Mouse (Mus musculus) activated CD4-positive, CD25-positive, alpha-beta regulatory T cell, adult 4 months (primary cell): ENCODE results near the gene Ang2. TPM values are rescaled to one million over a fixed set of nuclear protein-coding genes. Genes with fewer than 3 reads are reported as not detected.
"Not testable (repeated sequence)": the region's sequence is repeated elsewhere in the genome, so short reads cannot be mapped to it uniquely, and the experiment has no call there.

Experiments used
- ATAC-seq: one replicate; pipeline ENCODE4 v1.8.0; 2017
- polyA plus RNA-seq, 2 experiments: library from polyadenylated mRNA; unstranded; fragments of 100-300 nt; shearing (Covaris generic); gene quantifications; one replicate each; pipeline ENCODE4 v1.2.1; 2017

Ang2 gene
- polyA plus RNA-seq = not detected

GRCm38 (mm10) chr14:51199098-51200023 lies at the start of gene Ang2:
TSS of gene Ang2 (minus strand) at chr14:51199148.
- no peak for ATAC-seq

DNA sequence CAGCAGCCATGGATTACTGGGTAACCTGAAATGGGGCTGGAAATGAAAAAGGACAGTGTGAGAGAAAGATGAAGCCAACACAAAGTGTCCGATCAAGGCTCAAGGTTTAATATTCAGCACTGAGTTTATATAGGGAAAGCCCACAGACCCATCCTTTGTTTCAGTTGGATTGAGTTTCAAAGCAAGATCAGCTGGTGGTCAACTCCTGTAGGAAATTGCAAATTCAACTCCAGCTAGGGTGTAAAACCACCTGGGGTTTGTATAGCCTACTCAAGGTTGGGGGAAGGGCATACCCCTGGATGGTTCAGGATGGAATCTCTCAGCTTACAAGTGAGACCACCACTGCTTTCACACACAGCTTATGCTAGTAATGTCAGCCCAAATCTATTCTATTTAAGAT lies 48.8 kb upstream of the Ang2 start:
- ATAC-seq = no peak

GRCm38 (mm10) chr14:51240899-51241298 lies 42.0 kb upstream of the Ang2 start:
- ATAC-seq = no peak

DNA sequence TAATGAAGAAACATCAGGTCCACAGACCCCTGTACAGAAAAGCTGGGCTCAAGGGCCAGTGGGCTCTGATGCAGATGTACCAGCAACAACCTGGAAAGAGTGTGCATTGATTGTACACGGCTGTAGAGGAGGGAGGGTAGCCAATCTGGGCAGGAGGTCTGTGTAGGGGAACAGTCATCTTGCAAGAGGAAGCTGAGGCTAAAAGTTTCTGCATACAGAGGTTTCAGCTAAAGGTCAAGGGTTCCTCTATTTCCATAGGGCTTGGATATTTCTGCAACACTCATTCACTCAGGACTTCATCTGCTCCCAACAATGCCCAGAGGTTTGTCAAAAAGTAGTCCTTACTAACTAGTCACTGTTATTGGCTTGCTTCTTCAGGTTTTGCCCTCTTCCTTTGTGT lies 38.5 kb upstream of the Ang2 start:
- ATAC-seq = not testable (repeated sequence)

DNA sequence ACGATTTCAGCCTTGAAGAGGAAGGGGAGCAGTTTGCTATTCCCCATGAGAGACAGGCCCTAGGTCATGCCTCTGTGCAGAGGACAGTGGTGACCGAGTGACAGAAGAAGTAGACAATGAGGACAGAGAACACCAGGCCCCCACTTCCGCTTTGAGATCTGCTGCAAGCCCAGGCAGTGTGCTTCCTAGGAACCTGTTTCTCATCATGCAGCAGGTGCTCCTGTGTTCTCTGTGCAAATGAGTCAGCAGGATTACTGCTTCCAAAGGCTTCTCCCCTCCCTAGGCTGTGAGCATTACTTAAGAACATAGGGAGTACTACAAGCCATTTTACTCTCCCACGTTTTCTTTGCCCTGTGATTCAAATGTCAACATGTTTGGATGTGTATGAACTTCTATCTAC lies 30.7 kb upstream of the Ang2 start:
- not testable (repeated sequence) for ATAC-seq

- ATAC-seq = not testable (repeated sequence)
These were observed 21.1 kb upstream of the Ang2 start for GRCm38 (mm10) chr14:51220075-51220474.

- ATAC-seq = no peak
These were observed 4.2 kb upstream of the Ang2 start, which contains the start of gene Ear14 for GRCm38 (mm10) chr14:51203115-51203514. TSS of gene Ear14 (plus strand) at chr14:51203391.

GRCm38 (mm10) chr14:51200466-51200865 lies 1.5 kb upstream of the Ang2 start:
- ATAC-seq = no peak

DNA sequence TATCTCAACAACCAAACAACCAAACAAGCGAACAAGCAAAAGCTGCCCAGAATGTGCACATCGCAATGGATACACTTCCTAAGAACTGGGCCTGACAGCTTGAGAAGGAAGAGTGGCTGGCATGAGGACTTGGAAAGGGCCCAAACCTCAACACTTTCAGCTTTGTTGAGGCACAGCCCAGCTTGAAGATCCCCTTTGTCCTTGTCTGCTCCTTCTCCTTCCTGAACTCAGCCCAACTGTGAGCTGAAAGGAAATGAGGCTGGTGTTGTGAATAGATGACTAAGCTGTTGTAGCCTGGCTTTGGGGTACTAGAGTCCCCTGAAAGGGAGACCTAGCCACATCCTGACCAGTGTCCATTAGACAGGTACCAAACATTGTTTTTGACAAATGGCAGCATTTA lies 1.1 kb upstream of the Ang2 start:
- no peak for ATAC-seq

GRCm38 (mm10) chr14:51195681-51196080 lies 3.3 kb downstream of the Ang2 start:
- no peak for ATAC-seq

DNA sequence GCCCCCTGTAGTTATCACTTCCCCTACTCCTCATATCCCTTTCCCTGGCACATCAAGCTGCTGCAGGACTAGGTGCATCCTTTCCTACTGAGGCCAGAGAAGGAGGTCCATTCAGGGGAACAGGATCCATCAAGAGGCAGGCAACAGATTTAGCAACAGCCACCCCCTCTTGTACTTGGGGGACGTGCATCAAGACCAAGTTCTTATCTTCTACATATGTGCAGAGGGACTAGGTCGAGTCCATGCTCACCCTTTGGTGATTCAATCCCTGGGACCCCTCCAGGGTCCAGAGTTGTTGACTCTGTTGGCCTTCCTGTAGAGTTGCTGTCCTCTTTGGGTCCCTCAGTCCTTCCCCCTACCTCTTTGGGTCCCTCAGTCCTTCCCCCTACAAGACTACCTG lies 17.9 kb downstream of the Ang2 start:
- not testable (repeated sequence) for ATAC-seq

DNA sequence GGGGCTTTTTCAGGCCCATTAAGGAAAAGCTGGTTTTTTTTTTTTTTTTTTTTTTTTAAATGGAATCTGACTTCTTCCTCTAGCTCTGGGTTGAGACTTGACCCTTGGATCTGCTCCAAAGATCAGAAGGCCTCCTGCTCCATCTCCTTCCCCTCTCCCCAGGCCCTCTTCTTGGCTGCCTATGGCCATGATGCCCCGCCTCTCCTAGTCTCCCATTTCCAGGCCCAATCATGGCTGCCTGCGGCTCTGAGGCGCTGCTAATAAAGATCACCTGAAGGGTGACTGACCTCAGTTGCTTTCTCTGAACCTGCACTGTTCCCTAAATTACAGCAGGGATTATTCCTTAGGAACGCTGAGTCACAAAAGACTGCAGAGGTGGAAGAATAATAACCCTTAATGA lies 25.1 kb downstream of the Ang2 start:
- ATAC-seq = no peak

DNA sequence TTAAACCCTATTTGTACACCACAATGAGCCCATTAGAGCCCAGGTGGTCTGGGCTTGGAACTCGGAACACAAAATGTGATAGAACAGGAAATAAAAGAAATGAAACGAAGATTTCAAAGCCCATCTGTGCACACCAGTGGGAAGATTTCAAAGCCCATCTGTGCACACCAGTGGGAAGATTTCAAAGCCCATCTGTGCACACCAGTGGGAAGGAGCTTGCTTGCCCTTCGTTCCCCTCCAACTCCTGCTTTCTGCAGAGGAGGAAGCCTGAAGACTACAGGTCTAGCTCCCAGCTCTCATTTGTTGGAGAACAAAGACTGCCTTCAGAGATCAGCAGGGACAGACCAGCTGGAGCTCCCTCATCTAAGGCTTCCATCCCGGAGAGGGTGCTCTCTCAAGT lies 26.0 kb downstream of the Ang2 start:
- not testable (repeated sequence) for ATAC-seq

DNA sequence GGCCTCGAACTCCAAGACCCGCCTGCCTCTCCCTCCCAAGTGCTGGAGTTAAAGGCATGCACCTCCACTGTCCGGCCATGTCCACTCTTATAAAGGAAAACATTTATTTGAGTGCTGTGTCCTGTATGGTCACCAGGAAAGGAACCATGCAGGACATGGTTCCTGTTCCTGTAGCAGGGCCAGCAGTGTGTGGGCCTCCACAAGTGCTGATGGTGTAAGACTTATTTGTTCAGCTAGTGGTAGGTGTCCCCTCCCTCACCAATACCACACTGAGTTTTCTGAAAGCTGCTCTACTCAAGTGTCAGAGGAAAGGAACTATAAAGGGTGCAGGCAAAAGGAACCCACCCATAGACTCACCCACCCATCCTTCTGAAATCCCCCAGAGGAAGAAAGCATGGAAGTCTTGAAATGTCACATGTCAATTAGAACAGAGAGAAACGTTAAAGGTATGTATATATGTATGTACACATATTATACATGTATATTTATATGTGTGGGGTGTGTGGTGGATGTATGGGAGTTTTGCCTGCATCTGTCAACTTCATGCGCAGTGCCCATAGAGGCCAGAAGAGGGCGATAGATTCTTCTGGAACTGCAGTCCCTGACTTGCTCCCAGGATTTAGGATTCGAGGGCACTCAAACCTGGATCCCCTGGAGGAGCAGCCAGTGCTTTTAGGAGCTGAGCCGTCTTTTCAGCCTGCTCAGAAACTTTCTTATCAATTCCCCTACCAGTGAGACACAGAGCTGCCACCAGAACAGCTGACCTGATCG lies 26.7 kb downstream of the Ang2 start:
- not testable (repeated sequence) for ATAC-seq

DNA sequence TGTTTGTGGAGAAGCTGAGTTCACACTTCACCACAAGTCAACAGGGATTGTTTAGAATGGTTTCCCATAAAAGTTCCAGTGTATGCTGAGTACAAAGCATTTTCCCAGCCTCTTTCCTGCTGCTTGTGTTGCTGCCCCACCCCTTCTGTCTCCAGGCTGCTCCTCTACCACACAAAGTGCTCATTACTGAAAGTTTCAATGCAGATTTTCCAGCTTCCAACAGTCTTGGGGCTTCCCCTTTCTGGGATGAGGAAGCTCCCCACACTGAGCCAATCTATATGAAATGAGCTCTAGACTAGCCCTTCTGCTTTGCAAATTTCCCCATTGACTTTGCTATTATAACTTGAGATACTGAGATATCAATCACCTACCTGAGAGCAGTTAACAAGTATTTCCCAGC lies 32.9 kb downstream of the Ang2 start:
- ATAC-seq = no peak

GRCm38 (mm10) chr14:51165435-51165834 lies 33.5 kb downstream of the Ang2 start:
- no peak for ATAC-seq

DNA sequence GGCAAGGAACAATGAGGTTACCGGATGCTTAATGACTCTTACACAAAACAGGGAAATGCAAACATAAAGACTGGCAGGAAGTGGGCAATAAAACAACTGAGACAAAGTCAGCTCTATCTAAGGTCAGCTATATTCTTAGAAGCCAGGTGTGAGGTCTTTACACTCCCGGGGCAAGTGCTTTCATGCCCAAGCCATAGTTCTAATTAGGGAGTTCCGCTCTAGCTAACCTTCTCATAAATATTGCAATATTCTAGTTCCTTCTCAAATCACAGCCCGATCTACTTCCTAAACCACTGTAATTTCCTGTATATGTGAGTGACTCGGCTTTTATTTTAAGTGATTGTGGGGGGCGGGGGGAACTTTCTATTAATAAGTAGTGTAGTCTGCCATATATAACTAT lies 35.6 kb downstream of the Ang2 start:
- not testable (repeated sequence) for ATAC-seq

DNA sequence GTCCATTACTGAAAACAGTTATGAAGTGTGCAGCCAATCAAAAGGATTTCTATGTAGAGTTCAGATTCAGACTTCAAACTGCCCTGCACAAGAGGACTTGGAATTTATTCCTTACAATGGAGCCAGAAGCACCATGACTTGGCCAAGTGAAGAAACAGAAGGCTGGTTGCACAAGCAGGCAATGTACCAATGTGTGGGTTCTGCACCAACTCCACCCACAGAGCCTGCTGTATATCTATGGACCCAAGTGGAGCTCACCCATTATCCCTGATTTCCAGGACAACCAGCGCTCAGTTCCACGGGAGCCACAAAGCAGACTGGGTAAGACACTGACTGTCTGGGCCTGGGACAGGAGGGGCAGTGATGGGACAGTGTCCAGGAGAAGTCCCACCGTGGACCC lies 37.0 kb downstream of the Ang2 start, which contains the start of gene Rnase2b:
Gene Rnase2b, plus strand, starts transcription at position 285 of the 400 bp plus-strand sequence.
- not testable (repeated sequence) for ATAC-seq

DNA sequence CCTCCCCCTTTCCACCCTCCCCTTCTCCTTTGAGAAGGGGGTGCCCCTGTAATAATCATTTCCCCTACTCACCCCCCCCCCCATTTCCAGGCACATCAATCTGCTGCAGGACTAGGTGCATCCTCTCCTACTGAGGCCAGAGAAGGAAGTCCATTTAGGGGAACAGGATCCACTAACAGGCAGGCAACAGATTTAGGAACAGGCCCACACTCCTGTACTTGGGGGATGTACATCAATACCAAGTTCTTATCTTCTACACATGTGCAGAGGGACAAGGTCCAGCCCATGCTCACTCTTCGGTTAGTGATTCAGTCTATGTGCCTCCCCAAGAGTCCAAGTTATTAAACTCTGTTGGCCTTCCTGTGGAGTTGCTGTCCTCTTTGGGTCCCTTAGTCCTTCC lies 41.9 kb downstream of the Ang2 start:
- ATAC-seq = no peak

GRCm38 (mm10) chr14:51156736-51157068 lies 42.2 kb downstream of the Ang2 start:
- no peak for ATAC-seq

- ATAC-seq = no peak
These were observed 42.8 kb downstream of the Ang2 start for GRCm38 (mm10) chr14:51156056-51156735.

GRCm38 (mm10) chr14:51152249-51152870 lies 46.6 kb downstream of the Ang2 start:
- no peak for ATAC-seq
